Mouse (Mus musculus) small intestine, adult 2 months (tissue): Measurements from ENCODE around the gene Zbtb2. TPM values are rescaled to one million over a fixed set of nuclear protein-coding genes. Genes with fewer than 3 reads are reported as not detected.

Experiments used
- H3K27ac ChIP-seq: fragments of 200-500 bp; 2 replicates; pipeline ENCODE4 v1.5.1; 2012; ENCODE audit warnings: low read depth, low read length, control low read depth, inconsistent platforms; ENCODE audit not compliant: insufficient read depth
- H3K27me3 ChIP-seq: fragments of 200-500 bp; 2 replicates; pipeline ENCODE4 v1.6.1; 2012; ENCODE audit warnings: mild to moderate bottlenecking, moderate library complexity, low read length, inconsistent platforms; ENCODE audit not compliant: control insufficient read depth, insufficient read depth
- H3K36me3 ChIP-seq: fragments of 200-500 bp; 2 replicates; pipeline ENCODE4 v1.6.1; 2012; ENCODE audit warnings: mild to moderate bottlenecking, low read length, control low read depth, inconsistent platforms; ENCODE audit not compliant: control insufficient read depth, insufficient read depth
- H3K4me1 ChIP-seq: fragments of 200-500 bp; 2 replicates; pipeline ENCODE4 v1.6.1; 2012; ENCODE audit warnings: low read length, inconsistent platforms, mixed read lengths; ENCODE audit not compliant: control insufficient read depth, insufficient read depth, insufficient read length
- H3K4me3 ChIP-seq: fragments of 200-500 bp; 2 replicates; pipeline ENCODE4 v1.5.1; 2012; ENCODE audit warnings: low read depth, mild to moderate bottlenecking, control low read depth, inconsistent platforms, low read length, moderate library complexity
- CTCF ChIP-seq: fragments of 200-500 bp; IDR thresholded peaks from 2 replicates; pipeline ENCODE4 v1.5.1; 2012; ENCODE audit warnings: low read depth, mild to moderate bottlenecking, control low read depth, inconsistent platforms, low read length, moderate library complexity, mixed read lengths; ENCODE audit not compliant: insufficient replicate concordance, insufficient read length; ENCODE audit errors: extremely low read depth
- POLR2A ChIP-seq: fragments of 200-500 bp; IDR thresholded peaks from 2 replicates; pipeline ENCODE4 v1.6.1; 2012; ENCODE audit warnings: low read depth, mild to moderate bottlenecking, control low read depth, inconsistent platforms, low read length, moderate library complexity
- WGBS: fragments of 180-500 bp; shearing (Covaris S2); methylation state at CpG from one replicate; pipeline ENCODE4 v1.1.7; 2018; 5-methylcytosine and 5-hydroxymethylcytosine counted together
- polyA plus RNA-seq: library from polyadenylated mRNA; depleted of rRNA; stranded (reverse); fragments of >200 nt; gene quantifications from 2 replicates; pipeline ENCODE4 v1.2.3, GENCODE M21; 2012

Zbtb2 gene
- polyA plus RNA-seq, 1 experiment: 8.1 TPM

GRCm38 (mm10) chr10:4355882-4356451 is 31.9 kb downstream of the Zbtb2 start:
- no peak overlapping the region for H3K27ac ChIP-seq
- H3K4me1 ChIP-seq: no peaks in the 10 kb centered on the region
- H3K27me3 ChIP-seq: no peaks in the 10 kb centered on the region
- H3K4me3 ChIP-seq: peak overlapping the region; percentile 29
- no peaks in the 10 kb centered on the region for H3K36me3 ChIP-seq
- TF ChIP-seq POLR2A: no peak
- no peak for TF ChIP-seq CTCF
- 79% methylated on average over 19 of the region's 19 CpGs for WGBS

- no peak for TF ChIP-seq POLR2A
- no peak for TF ChIP-seq CTCF
- H3K27ac ChIP-seq: no peak overlapping the region
- 84% methylated on average over 38 of the region's 38 CpGs for WGBS
Measured at GRCm38 (mm10) chr10:4354371-4355260, 33.3 kb downstream of the Zbtb2 start.

GRCm38 (mm10) chr10:4347591-4347990 is 40.3 kb downstream of the Zbtb2 start:
- Histone ChIP-seq H3K27me3 (no peaks in the 10 kb centered on the region), H3K36me3 (no peaks in the 10 kb centered on the region), H3K27ac (no peak overlapping the region), H3K4me1 (no peaks in the 10 kb centered on the region), H3K4me3 (no peak overlapping the region)
- 93% methylated on average over 14 of the region's 14 CpGs for WGBS
- TF ChIP-seq CTCF (no peak), POLR2A (no peak)

More at GRCm38 (mm10) chr10:4354371-4355260, 33.3 kb downstream of the Zbtb2 start:
- Histone ChIP-seq H3K27me3 (no peaks in the 10 kb centered on the region), H3K36me3 (no peaks in the 10 kb centered on the region), H3K4me1 (no peaks in the 10 kb centered on the region), H3K4me3 (no peak overlapping the region)

- TF ChIP-seq POLR2A (no peak), CTCF (no peak)
- no peaks in the 10 kb centered on the region for H3K36me3 ChIP-seq
- no peaks in the 10 kb centered on the region for H3K4me1 ChIP-seq
- no peak overlapping the region for H3K27ac ChIP-seq
- H3K27me3 ChIP-seq: no peaks in the 10 kb centered on the region
- H3K4me3 ChIP-seq: no peak overlapping the region
- 66% methylated on average over 4 of the region's 4 CpGs for WGBS
Measured at GRCm38 (mm10) chr10:4347136-4347492, 40.8 kb downstream of the Zbtb2 start.

GRCm38 (mm10) chr10:4346489-4347135 is 41.3 kb downstream of the Zbtb2 start:
- 7% methylated on average over 28 of the region's 28 CpGs for WGBS

GRCm38 (mm10) chr10:4341430-4341829 is 46.5 kb downstream of the Zbtb2 start:
- TF ChIP-seq CTCF: peak; percentile 57; the same call in 1 of the 2 replicates
- no peak for TF ChIP-seq POLR2A
- WGBS: 9% methylated on average over 2 of the region's 2 CpGs
- H3K4me1 ChIP-seq: no peaks in the 10 kb centered on the region
- H3K36me3 ChIP-seq: no peaks in the 10 kb centered on the region
- H3K27me3 ChIP-seq: no peaks in the 10 kb centered on the region
- H3K4me3 ChIP-seq: no peak overlapping the region
- H3K27ac ChIP-seq: no peak overlapping the region

More at GRCm38 (mm10) chr10:4346489-4347135, 41.3 kb downstream of the Zbtb2 start:
- Histone ChIP-seq H3K36me3 (no peaks in the 10 kb centered on the region), H3K27ac (no peak overlapping the region), H3K4me3 (peak overlapping the region; percentile 21; the same call in 1 of the 2 replicates), H3K4me1 (no peaks in the 10 kb centered on the region), H3K27me3 (no peaks in the 10 kb centered on the region)
- TF ChIP-seq CTCF: peak; percentile 85
- TF ChIP-seq POLR2A: no peak
